Mouse (Mus musculus): ENCODE results near the gene Cntnap1.
"Not testable (repeated sequence)": the region's sequence is repeated elsewhere in the genome, so short reads cannot be mapped to it uniquely, and the experiment has no call there.

Gene Cntnap1

GRCm38 (mm10) chr11:101149178-101150105 lies 20.9 kb upstream of the Cntnap1 start:
- DNase-seq (ENCODE audit: low read depth) = no peak

GRCm38 (mm10) chr11:101151063-101151462 lies 19.3 kb upstream of the Cntnap1 start:
- no peak for DNase-seq (ENCODE audit: low read depth)

- DNase-seq (ENCODE audit: low read depth) = no peak
Measured at GRCm38 (mm10) chr11:101152825-101153224, 17.5 kb upstream of the Cntnap1 start.

- no peak for DNase-seq (ENCODE audit: low read depth)
Measured at GRCm38 (mm10) chr11:101154648-101155047, 15.7 kb upstream of the Cntnap1 start.

GRCm38 (mm10) chr11:101155151-101155550 lies 15.2 kb upstream of the Cntnap1 start:
- no peak for DNase-seq (ENCODE audit: low read depth)

- no peak for DNase-seq (ENCODE audit: low read depth)
Measured at GRCm38 (mm10) chr11:101155728-101156371, 14.5 kb upstream of the Cntnap1 start, which contains the start of gene Tubg2. Tubg2 (plus strand) TSS chr11:101155907.

GRCm38 (mm10) chr11:101160151-101160550 lies 10.2 kb upstream of the Cntnap1 start:
- not testable (repeated sequence) for DNase-seq (ENCODE audit: low read depth)

- DNase-seq (ENCODE audit: low read depth) = not testable (repeated sequence)
Measured at GRCm38 (mm10) chr11:101160981-101161505, 9.3 kb upstream of the Cntnap1 start.

GRCm38 (mm10) chr11:101161551-101161950 lies 8.8 kb upstream of the Cntnap1 start:
- no peak for DNase-seq (ENCODE audit: low read depth)

- DNase-seq (ENCODE audit: low read depth) = no peak
Measured at GRCm38 (mm10) chr11:101162301-101162700, 8.0 kb upstream of the Cntnap1 start.

GRCm38 (mm10) chr11:101162772-101163171 lies 7.6 kb upstream of the Cntnap1 start:
- no peak for DNase-seq (ENCODE audit: low read depth)

- no peak for DNase-seq (ENCODE audit: low read depth)
Measured at GRCm38 (mm10) chr11:101163476-101164350, 6.6 kb upstream of the Cntnap1 start.

- DNase-seq (ENCODE audit: low read depth) = no peak
Measured at GRCm38 (mm10) chr11:101164351-101164665, 6.0 kb upstream of the Cntnap1 start.

- DNase-seq (ENCODE audit: low read depth) = no peak
Measured at GRCm38 (mm10) chr11:101164677-101165580, 5.4 kb upstream of the Cntnap1 start.

- no peak for DNase-seq (ENCODE audit: low read depth)
Measured at GRCm38 (mm10) chr11:101166357-101166756, 4.0 kb upstream of the Cntnap1 start.

GRCm38 (mm10) chr11:101167211-101167962 lies 2.9 kb upstream of the Cntnap1 start:
- DNase-seq (ENCODE audit: low read depth) = no peak

GRCm38 (mm10) chr11:101167963-101168300 lies 2.4 kb upstream of the Cntnap1 start:
- no peak for DNase-seq (ENCODE audit: low read depth)

GRCm38 (mm10) chr11:101168301-101168980 lies 1.9 kb upstream of the Cntnap1 start:
- DNase-seq (ENCODE audit: low read depth) = no peak

- DNase-seq (ENCODE audit: low read depth) = no peak
Measured at GRCm38 (mm10) chr11:101169301-101170107, 819 bp upstream of the Cntnap1 start.
